Mouse (Mus musculus) forebrain, embryonic 13.5 days (tissue): ENCODE measurements around the gene Rtca. TPM values are rescaled to one million over a fixed set of nuclear protein-coding genes. Genes with fewer than 3 reads are reported as not detected.

Experiments used
- ATAC-seq: fragments of 200-750 bp; cut with Nextera tagmentation; 2 replicates; pipeline ENCODE4 v1.8.0; 2017
- H3K27ac ChIP-seq: fragments of 300-500 bp; sonication (generic); 2 replicates; pipeline ENCODE4 v1.5.1; 2015; ENCODE audit warnings: inconsistent platforms, mild to moderate bottlenecking, moderate library complexity
- H3K27me3 ChIP-seq: fragments of 300-500 bp; sonication (generic); 2 replicates; pipeline ENCODE4 v1.6.1; 2015; ENCODE audit warnings: mild to moderate bottlenecking, inconsistent platforms
- H3K36me3 ChIP-seq: fragments of 300-500 bp; sonication (generic); 2 replicates; pipeline ENCODE4 v1.6.1; 2015; ENCODE audit warnings: mild to moderate bottlenecking, inconsistent platforms; ENCODE audit not compliant: poor library complexity, severe bottlenecking
- H3K4me1 ChIP-seq: fragments of 300-500 bp; sonication (generic); 2 replicates; pipeline ENCODE4 v1.6.1; 2015; ENCODE audit warnings: inconsistent platforms
- H3K4me2 ChIP-seq: fragments of 300-500 bp; sonication (generic); 2 replicates; pipeline ENCODE4 v1.6.1; 2015; ENCODE audit warnings: inconsistent platforms, mild to moderate bottlenecking, moderate library complexity
- H3K4me3 ChIP-seq: fragments of 300-500 bp; sonication (generic); 2 replicates; pipeline ENCODE4 v1.5.1; 2015; ENCODE audit warnings: mild to moderate bottlenecking, inconsistent platforms
- H3K9ac ChIP-seq: fragments of 300-500 bp; sonication (generic); 2 replicates; pipeline ENCODE4 v1.6.1; 2015; ENCODE audit warnings: mild to moderate bottlenecking, inconsistent platforms
- H3K9me3 ChIP-seq: fragments of 300-500 bp; sonication (generic); replicated peaks from 2 replicates; pipeline ENCODE4 v1.6.1; 2016; ENCODE audit warnings: inconsistent platforms
- WGBS: fragments of 180-500 bp; shearing (Covaris S2); methylation state at CpG from one replicate; pipeline ENCODE4 v1.1.7; 2015; 5-methylcytosine and 5-hydroxymethylcytosine counted together
- polyA plus RNA-seq: library from polyadenylated mRNA; unstranded; fragments of >200 nt; fragmentation: Nextera tagmentation; extraction: Ambion mirVana; gene quantifications from 2 replicates; pipeline ENCODE4 v1.2.1, GENCODE M21; 2015

Rtca gene
- polyA plus RNA-seq, 1 experiment from 2014 or later, result 113 TPM

DNA sequence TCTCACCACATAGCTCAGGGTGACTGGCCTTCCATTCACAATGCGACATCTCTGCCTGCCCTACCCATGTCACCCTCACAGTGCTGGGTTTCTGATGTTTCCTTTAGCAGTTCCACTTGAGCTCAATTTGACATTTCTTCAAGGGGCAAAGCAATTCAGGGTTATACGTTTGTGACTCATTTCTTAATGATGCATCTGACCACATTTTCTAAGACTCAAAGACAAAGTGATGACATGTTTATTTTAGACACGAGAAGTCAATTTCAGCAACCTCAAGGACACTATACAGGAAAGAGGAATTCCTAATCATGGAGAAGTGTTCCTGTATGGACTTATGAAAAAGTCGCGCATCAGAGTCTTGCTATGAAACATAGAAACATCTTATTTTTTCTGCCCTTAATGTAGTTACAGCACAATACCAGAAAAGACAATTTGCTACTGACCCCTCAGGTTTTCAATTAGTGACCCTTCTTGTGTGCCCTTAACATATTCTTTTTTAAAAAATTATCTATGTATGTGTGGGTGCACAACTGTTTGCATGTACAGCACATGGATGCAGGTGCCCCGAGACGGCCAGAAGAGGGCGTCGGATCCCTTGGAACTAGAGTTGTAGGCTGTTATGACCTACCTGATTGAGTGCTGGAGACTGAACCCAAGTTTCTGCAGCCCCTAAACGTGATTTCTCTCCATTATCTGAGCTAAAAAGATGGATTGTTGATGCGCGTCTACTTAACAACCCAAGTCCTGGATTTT lies 4.3 kb upstream of the Rtca start:
- H3K27ac ChIP-seq, result no peak overlapping the region
- H3K4me2 ChIP-seq, result peak overlapping the region; percentile 77
- no peaks in the 10 kb centered on the region for H3K27me3 ChIP-seq
- H3K4me3 ChIP-seq, result peak overlapping the region; percentile 62
- peaks cover 14% of the 10 kb centered on the region for H3K4me1 ChIP-seq
- WGBS, result 44% methylated on average over 12 of the region's 12 CpGs
- no peaks in the 10 kb centered on the region for H3K9me3 ChIP-seq
- H3K36me3 ChIP-seq, result no peaks in the 10 kb centered on the region
- peak; percentile 25 for ATAC-seq
- no peak overlapping the region for H3K9ac ChIP-seq

DNA sequence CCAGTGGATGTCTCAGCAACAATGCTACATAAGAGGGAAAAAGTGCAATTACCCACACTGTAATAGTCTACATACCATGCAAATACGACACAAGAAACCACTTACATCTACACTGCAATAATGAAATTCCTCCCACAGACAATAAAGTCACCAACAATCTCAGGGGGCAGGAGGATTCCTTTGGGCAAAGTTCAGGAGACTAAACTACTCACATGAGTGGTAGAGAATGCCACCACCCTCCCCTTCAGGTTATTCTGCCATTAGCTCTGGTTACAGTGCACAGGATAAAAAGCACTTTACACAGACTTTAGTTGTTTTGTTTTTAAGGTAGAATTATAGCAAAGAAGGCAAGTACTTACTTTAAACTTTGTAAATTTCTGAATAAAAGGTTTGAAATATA lies 12.3 kb downstream of the Rtca start:
- Histone ChIP-seq H3K4me1 (no peaks in the 10 kb centered on the region), H3K9me3 (no peaks in the 10 kb centered on the region), H3K4me2 (no peak overlapping the region), H3K36me3 (peaks cover 95% of the 10 kb centered on the region), H3K27me3 (no peaks in the 10 kb centered on the region), H3K4me3 (no peak overlapping the region), H3K9ac (no peak overlapping the region), H3K27ac (no peak overlapping the region)
- ATAC-seq, result no peak
- WGBS, result 91% methylated on average over 1 of the region's 1 CpGs

DNA sequence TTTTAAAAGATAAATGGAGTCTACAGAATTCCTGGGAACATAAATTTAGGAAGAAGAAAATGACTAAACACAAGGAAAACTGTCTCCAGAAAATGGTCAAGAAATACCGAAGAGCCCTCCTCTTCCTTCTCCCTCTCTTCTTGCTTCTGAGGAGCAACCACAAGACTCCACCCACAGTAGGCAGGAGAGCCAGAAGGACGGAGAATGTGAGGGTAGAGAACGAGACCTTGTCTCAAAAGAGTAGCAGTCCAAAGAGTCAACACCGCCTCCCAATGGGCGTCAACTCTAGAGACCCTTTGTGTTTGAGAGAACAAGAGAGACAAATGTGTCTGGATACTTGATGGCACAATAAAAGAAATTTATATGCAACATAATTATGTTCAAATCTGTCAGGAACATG lies 14.3 kb downstream of the Rtca start:
- WGBS, result 66% methylated on average over 5 of the region's 5 CpGs
- Histone ChIP-seq H3K9me3 (no peaks in the 10 kb centered on the region), H3K4me1 (no peaks in the 10 kb centered on the region), H3K9ac (no peak overlapping the region), H3K4me3 (no peak overlapping the region), H3K4me2 (no peak overlapping the region), H3K27me3 (no peaks in the 10 kb centered on the region), H3K27ac (no peak overlapping the region), H3K36me3 (peaks cover 95% of the 10 kb centered on the region)
- ATAC-seq, result no peak

DNA sequence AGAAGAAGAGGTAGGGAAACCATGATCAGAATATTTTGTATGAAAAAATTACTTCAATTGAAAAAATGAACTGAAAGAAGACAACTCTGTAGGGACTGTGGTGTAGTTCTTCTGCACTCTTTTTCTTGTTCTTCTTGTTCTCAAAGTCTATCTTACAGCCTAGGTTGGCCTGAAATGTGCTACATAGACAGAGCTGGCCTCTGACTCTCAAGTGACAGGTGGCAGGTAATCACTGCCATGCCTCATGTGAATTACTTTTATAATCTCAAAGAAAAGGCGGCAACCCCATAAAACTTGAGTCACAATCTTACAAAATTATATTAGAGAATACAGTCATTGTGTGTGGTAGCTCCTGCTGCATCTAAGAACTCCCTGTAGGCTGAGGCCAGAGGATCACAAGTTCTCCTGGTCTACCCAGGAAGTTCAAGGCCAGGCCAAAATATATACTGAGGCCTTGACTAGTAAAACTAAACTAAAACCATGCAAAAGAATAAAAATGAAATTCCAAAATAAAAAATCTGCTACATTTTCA lies 16.0 kb downstream of the Rtca start:
- H3K9ac ChIP-seq, result no peak overlapping the region
- no peaks in the 10 kb centered on the region for H3K9me3 ChIP-seq
- H3K36me3 ChIP-seq, result peaks cover 95% of the 10 kb centered on the region
- 100% methylated on average over 1 of the region's 1 CpGs for WGBS
- no peak overlapping the region for H3K4me3 ChIP-seq
- H3K4me1 ChIP-seq, result no peaks in the 10 kb centered on the region
- ATAC-seq, result no peak
- no peak overlapping the region for H3K27ac ChIP-seq
- no peaks in the 10 kb centered on the region for H3K27me3 ChIP-seq
- H3K4me2 ChIP-seq, result no peak overlapping the region

- H3K36me3 ChIP-seq, result peaks cover 94% of the 10 kb centered on the region
- H3K27ac ChIP-seq, result no peak overlapping the region
- no peak overlapping the region for H3K4me3 ChIP-seq
- 95% methylated on average over 5 of the region's 5 CpGs for WGBS
- H3K4me1 ChIP-seq, result no peaks in the 10 kb centered on the region
- no peak overlapping the region for H3K4me2 ChIP-seq
- H3K9ac ChIP-seq, result no peak overlapping the region
- H3K27me3 ChIP-seq, result no peaks in the 10 kb centered on the region
- ATAC-seq, result no peak
- no peaks in the 10 kb centered on the region for H3K9me3 ChIP-seq
These were observed 17.1 kb downstream of the Rtca start for GRCm38 (mm10) chr3:116490920-116491319.

DNA sequence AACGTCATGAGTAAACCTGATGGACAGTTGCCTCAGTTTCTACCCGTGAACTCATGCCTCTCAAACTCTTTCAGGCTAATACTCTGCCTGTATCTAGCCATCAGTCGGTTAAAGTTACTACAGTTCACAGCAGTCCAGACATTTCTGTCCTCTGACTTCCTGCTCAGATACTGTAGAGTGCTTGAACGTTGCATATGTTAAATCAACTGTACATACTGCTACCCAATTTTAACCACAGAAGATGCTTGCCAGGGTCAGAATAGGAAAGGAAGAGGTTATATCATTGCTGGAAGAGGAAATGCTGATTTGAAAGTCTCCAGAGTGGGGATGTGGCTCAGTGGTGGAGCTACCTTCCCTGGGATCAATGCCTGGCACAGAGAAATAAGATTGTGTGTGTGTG lies 24.7 kb downstream of the Rtca start:
- Histone ChIP-seq H3K27ac (no peak overlapping the region), H3K9me3 (no peaks in the 10 kb centered on the region), H3K27me3 (no peaks in the 10 kb centered on the region), H3K9ac (no peak overlapping the region), H3K4me3 (no peak overlapping the region), H3K4me2 (no peak overlapping the region), H3K4me1 (no peaks in the 10 kb centered on the region), H3K36me3 (peaks cover 22% of the 10 kb centered on the region)
- WGBS, result 86% methylated on average over 4 of the region's 4 CpGs
- no peak for ATAC-seq

DNA sequence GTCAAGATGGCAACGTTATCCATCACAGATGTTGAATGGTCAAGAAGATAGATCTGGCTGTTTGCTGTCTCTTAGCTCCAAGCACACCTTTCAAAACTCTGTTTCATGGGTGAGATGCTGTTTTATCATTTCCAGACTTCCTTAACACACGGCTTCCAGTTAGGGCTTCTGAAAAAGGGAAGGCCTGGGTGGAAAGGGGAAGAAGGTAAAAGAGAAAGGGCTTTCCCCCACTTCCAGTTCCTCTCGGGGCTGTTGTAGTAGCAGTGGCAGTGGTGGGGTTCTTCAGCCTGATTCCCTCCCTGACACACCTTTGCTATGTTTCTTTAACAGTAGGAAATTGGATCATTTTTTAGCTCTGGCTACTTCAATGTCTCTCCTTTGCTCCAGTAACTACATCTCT lies 25.3 kb downstream of the Rtca start:
- H3K9me3 ChIP-seq, result no peaks in the 10 kb centered on the region
- H3K4me2 ChIP-seq, result no peak overlapping the region
- no peak overlapping the region for H3K4me3 ChIP-seq
- H3K36me3 ChIP-seq, result peaks cover 17% of the 10 kb centered on the region
- H3K9ac ChIP-seq, result no peak overlapping the region
- no peak for ATAC-seq
- no peak overlapping the region for H3K27ac ChIP-seq
- no peaks in the 10 kb centered on the region for H3K27me3 ChIP-seq
- 86% methylated on average over 3 of the region's 3 CpGs for WGBS
- no peaks in the 10 kb centered on the region for H3K4me1 ChIP-seq

DNA sequence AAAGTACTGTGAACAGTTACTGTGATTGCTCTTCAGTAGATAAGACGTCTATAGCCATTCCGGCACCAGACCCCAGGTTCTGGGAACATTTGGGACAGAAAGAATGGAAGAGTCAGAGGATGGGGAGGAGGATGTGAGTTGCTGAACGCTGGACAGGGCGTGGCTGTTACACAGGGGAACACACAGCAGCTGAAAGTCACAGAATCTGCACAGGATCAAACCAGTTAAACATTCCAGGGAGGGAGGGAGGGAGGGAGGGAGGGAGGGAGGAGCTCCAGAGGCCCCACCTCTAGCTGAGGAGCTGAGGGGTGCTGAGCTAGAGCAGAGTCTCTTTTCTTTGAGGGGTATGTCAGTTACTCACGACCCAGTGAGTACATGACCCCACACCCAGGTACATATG lies 27.1 kb downstream of the Rtca start:
- H3K27ac ChIP-seq, result no peak overlapping the region
- ATAC-seq, result no peak
- H3K36me3 ChIP-seq, result 0 out of 2 replicates have a peak, but pooled peaks cover under 1% of the 10 kb centered on the region
- WGBS, result 70% methylated on average over 5 of the region's 5 CpGs
- H3K9ac ChIP-seq, result no peak overlapping the region
- H3K4me2 ChIP-seq, result no peak overlapping the region
- H3K27me3 ChIP-seq, result no peaks in the 10 kb centered on the region
- no peaks in the 10 kb centered on the region for H3K9me3 ChIP-seq
- no peaks in the 10 kb centered on the region for H3K4me1 ChIP-seq
- no peak overlapping the region for H3K4me3 ChIP-seq

DNA sequence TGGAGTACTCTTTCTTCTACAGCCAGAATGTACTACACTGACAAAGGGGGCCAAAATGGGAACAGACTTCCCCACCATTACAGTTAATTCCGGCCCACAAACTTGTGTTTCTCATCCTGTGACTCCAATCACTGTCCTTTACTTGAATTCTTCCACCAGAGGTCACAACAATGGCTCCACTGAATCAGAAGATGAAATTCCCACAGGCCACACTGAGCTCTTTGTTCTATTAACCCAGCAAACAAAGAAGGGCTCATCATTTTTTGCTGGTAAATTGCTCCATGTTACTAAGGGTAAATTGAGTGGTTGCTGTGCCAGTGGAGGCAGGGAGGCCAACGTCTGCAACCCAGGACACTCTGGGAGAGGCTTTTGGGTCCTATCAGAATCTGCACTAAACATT lies 27.9 kb downstream of the Rtca start:
- no peaks in the 10 kb centered on the region for H3K9me3 ChIP-seq
- H3K36me3 ChIP-seq, result no peaks in the 10 kb centered on the region
- H3K27ac ChIP-seq, result no peak overlapping the region
- no peaks in the 10 kb centered on the region for H3K4me1 ChIP-seq
- no peak overlapping the region for H3K4me3 ChIP-seq
- no peaks in the 10 kb centered on the region for H3K27me3 ChIP-seq
- no peak overlapping the region for H3K4me2 ChIP-seq
- no peak for ATAC-seq
- WGBS, result 12% methylated on average over 2 of the region's 2 CpGs
- H3K9ac ChIP-seq, result no peak overlapping the region

DNA sequence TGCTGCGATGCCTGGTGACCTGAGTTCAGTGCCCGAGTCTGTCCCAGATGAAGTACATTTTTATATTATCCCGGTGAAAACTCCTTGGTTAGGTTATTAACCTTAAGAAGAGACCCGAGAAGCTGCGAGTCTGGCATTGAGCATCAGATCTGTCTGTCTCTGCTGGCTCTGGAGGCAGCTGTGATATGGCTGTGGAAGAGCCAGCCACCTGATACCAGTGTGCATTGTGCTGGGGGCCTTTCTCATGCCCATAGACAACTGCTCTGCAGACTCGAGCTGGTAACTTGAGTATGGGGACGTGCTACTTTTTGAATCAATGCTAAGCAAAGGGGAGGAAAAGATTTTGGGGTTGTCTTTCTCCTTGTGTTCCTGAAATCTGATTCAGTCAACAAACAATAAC lies 30.7 kb downstream of the Rtca start:
- WGBS, result 85% methylated on average over 7 of the region's 7 CpGs
- Histone ChIP-seq H3K4me3 (no peak overlapping the region), H3K27ac (no peak overlapping the region), H3K27me3 (no peaks in the 10 kb centered on the region), H3K4me1 (no peaks in the 10 kb centered on the region), H3K4me2 (no peak overlapping the region), H3K9me3 (no peaks in the 10 kb centered on the region), H3K36me3 (no peaks in the 10 kb centered on the region), H3K9ac (no peak overlapping the region)
- ATAC-seq, result no peak

GRCm38 (mm10) chr3:116476686-116477298 lies 31.2 kb downstream of the Rtca start:
- Histone ChIP-seq H3K27me3 (no peaks in the 10 kb centered on the region), H3K27ac (no peak overlapping the region), H3K4me3 (no peak overlapping the region), H3K4me2 (no peak overlapping the region), H3K4me1 (no peaks in the 10 kb centered on the region), H3K9me3 (no peaks in the 10 kb centered on the region), H3K36me3 (no peaks in the 10 kb centered on the region), H3K9ac (no peak overlapping the region)
- 68% methylated on average over 5 of the region's 5 CpGs for WGBS
- ATAC-seq, result no peak

DNA sequence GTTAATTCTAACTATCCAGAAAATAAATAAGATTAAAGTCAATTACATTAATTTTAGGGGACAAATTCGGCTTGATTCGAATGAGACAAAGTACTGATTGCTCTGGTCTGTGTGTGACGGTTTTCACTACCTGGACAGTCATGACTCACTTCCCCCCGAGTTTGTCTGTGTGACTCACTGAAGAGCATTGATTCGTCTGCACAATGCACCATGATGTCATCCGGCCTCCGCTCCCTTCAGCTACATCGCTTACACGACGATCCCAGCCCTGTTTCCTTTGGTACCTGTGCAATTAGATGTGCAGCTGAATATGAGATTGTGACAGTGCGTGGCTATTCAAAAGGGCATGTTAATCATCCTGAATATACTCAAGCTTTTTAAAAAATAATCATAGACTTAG lies 33.4 kb downstream of the Rtca start:
- Histone ChIP-seq H3K9me3 (no peaks in the 10 kb centered on the region), H3K36me3 (no peaks in the 10 kb centered on the region), H3K9ac (no peak overlapping the region), H3K4me2 (no peak overlapping the region), H3K27me3 (no peaks in the 10 kb centered on the region), H3K4me1 (no peaks in the 10 kb centered on the region), H3K27ac (no peak overlapping the region), H3K4me3 (no peak overlapping the region)
- whole genome bisulfite sequencing, result 67% methylated on average over 11 of the region's 11 CpGs
- no peak for ATAC-seq
